Mouse (Mus musculus): ENCODE results near the gene Flnc.

GRCm38 (mm10) chr6:29396714-29397540, 36.1 kb upstream of the Flnc start:
- TF ChIP-seq CTCF (IDR thresholded peaks at IDR 0.05; ENCODE audit: low read depth) = no peak
- no peak for TF ChIP-seq EP300 (IDR thresholded peaks at IDR 0.05; ENCODE audit: low read depth)

All from liver, postnatal 0 days (tissue).